Mouse (Mus musculus): ENCODE measurements around the gene Ckmt1.

GRCm38 (mm10) chr2:121354378-121354777 lies 3.1 kb upstream of the Ckmt1 start:
- TF ChIP-seq CEBPB (IDR thresholded peaks at IDR 0.05; ENCODE audit: insufficient read depth, poor library complexity, severe bottlenecking) (no peak), E2F4 (IDR thresholded peaks at IDR 0.05; ENCODE audit: insufficient read depth) (no peak), POLR2A (IDR thresholded peaks at IDR 0.05; ENCODE audit: insufficient read length, low read depth) (no peak), MAX (IDR thresholded peaks at IDR 0.05; ENCODE audit: low read depth) (no peak), POLR2AphosphoS2 (IDR thresholded peaks at IDR 0.05; ENCODE audit: insufficient read length, low read depth) (no peak), USF1 (IDR thresholded peaks at IDR 0.05; ENCODE audit: low read depth) (no peak), MYOG (IDR thresholded peaks at IDR 0.05; ENCODE audit: control insufficient read depth in 1 of 3, insufficient read depth in 1 of 3, insufficient read length in 2 of 3, low read depth in 2 of 3) (no peak), MYOD1 (IDR thresholded peaks at IDR 0.05; ENCODE audit: control insufficient read depth in 1 of 3, insufficient read length in 2 of 3, low read depth in 2 of 3) (no peak), TCF3 (IDR thresholded peaks at IDR 0.05; ENCODE audit: insufficient read length, low read depth) (no peak), TCF12 (IDR thresholded peaks at IDR 0.05; ENCODE audit: insufficient read depth, poor library complexity, severe bottlenecking) (no peak)
